Mouse (Mus musculus): ENCODE results near the gene Eya3. TPM values are rescaled to one million over a fixed set of nuclear protein-coding genes. Genes with fewer than 3 reads are reported as not detected.

Eya3 gene
- polyA plus RNA-seq, 1 experiment from 2014 or later = 28.4 TPM

- Histone ChIP-seq H3K9ac (no peak overlapping the region), H3K4me3 (replicated peaks) (no peak overlapping the region), H3K4me1 (no peaks in the 10 kb centered on the region; the same call in 1 of the 2 replicates), H3K27ac (no peak overlapping the region), H3K4me2 (no peak overlapping the region), H3K9me3 (no peaks in the 10 kb centered on the region), H3K36me3 (replicated peaks) (peaks cover 11% of the 10 kb centered on the region), H3K27me3 (no peaks in the 10 kb centered on the region)
- 51% methylated on average over 3 of the region's 3 CpGs for WGBS
- no peak for ATAC-seq (ENCODE audit: low FRiP score)
These were observed 15.0 kb downstream of the Eya3 start for GRCm38 (mm10) chr4:132653799-132654198.

DNA sequence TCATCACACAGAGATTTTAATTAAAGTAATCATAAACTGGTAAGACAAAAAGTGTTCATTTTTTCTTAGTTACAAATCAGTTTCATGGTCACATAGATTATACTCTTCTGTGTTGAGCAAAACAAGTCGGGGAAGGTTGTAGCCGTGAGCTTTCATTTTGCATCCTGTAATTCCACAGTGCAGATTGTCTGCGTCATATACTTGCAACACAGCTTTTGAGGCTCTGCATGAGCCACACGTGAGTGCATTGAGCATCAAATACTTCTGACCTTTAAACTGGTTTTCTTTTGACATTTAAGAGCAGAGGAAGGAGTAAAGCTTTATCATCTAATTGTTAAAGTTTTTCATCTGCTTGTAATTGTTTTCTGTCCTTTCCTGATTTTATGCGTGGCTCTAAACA is 16.5 kb downstream of the Eya3 start:
- no peak overlapping the region for H3K4me3 ChIP-seq (replicated peaks)
- H3K36me3 ChIP-seq (replicated peaks) = peaks cover 13% of the 10 kb centered on the region
- H3K9me3 ChIP-seq = no peaks in the 10 kb centered on the region
- H3K4me2 ChIP-seq = no peak overlapping the region
- no peak overlapping the region for H3K27ac ChIP-seq
- H3K9ac ChIP-seq = no peak overlapping the region
- ATAC-seq (ENCODE audit: low FRiP score) = no peak
- no peaks in the 10 kb centered on the region; the same call in 1 of the 2 replicates for H3K4me1 ChIP-seq
- 77% methylated on average over 5 of the region's 5 CpGs for WGBS
- H3K27me3 ChIP-seq = no peaks in the 10 kb centered on the region

GRCm38 (mm10) chr4:132659106-132659505 is 20.3 kb downstream of the Eya3 start:
- Histone ChIP-seq H3K9me3 (no peaks in the 10 kb centered on the region), H3K9ac (no peak overlapping the region), H3K4me2 (no peak overlapping the region), H3K4me1 (no peaks in the 10 kb centered on the region; the same call in 1 of the 2 replicates), H3K27ac (no peak overlapping the region), H3K36me3 (replicated peaks) (peaks cover 28% of the 10 kb centered on the region), H3K4me3 (replicated peaks) (no peak overlapping the region), H3K27me3 (no peaks in the 10 kb centered on the region)
- no peak for ATAC-seq (ENCODE audit: low FRiP score)
- 86% methylated on average over 7 of the region's 7 CpGs for WGBS

DNA sequence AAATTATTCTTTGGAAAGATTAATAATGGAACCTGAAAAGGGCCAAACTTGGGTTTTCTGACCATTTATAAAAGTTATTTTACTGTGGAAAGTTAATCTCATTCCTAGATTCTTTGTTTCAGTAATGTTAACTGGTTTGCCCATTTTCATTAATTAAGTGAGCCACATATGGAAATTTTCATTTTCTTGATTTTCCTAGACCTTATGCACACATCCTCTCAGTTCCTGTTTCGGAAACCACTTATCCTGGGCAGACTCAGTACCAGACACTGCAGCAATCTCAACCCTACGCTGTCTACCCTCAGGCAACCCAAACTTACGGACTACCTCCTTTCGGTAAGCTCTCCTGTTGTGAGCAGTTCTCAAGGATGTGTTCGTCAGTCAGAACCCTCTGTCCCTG is 33.9 kb downstream of the Eya3 start:
- peaks cover 69% of the 10 kb centered on the region for H3K36me3 ChIP-seq (replicated peaks)
- no peak overlapping the region for H3K4me3 ChIP-seq (replicated peaks)
- H3K9me3 ChIP-seq = no peaks in the 10 kb centered on the region
- H3K27me3 ChIP-seq = no peaks in the 10 kb centered on the region
- H3K4me1 ChIP-seq = no peaks in the 10 kb centered on the region
- no peak overlapping the region for H3K4me2 ChIP-seq
- no peak overlapping the region for H3K9ac ChIP-seq
- no peak for ATAC-seq (ENCODE audit: low FRiP score)
- WGBS = 97% methylated on average over 5 of the region's 5 CpGs
- H3K27ac ChIP-seq = no peak overlapping the region

DNA sequence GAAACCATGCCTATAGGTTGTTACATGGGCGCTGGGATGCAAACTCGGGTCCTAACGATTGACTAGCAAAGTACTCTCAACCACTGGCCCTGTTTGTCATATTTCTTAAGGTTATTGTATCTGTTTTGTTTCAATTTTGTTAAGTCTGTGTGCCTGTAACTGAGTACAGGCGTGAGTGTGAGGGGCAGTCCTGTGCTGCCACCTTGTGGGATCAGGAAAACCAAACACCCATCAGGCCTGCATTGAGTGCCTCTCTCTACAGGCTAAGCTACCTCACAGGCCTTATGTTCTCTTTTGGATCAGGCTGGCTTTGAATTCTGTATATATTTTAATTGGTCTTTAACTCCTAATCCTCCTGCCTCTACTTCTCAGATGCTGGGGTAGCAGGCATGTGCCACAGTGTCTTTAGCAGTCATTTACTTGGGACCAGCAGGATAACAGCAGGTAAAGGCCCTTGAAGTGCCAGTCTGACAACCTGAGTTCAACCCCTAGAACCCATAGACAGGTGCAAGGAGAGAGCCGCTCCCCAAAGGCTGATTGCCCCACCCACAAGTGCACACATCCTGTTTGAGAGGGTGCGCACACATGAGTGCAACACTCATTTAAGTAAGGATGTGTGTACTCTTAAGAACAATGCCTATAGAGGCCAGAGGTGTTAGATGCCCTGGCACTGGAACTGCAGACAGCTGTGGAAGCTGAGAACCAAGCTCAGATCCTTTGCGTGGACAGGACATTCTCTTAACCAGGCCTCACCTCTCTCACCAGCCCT is 38.2 kb downstream of the Eya3 start:
- no peak for ATAC-seq (ENCODE audit: low FRiP score)
- Histone ChIP-seq H3K27me3 (no peaks in the 10 kb centered on the region), H3K9ac (no peak overlapping the region), H3K4me3 (replicated peaks) (no peak overlapping the region), H3K9me3 (no peaks in the 10 kb centered on the region), H3K36me3 (replicated peaks) (peaks cover 62% of the 10 kb centered on the region), H3K27ac (no peak overlapping the region), H3K4me1 (no peaks in the 10 kb centered on the region), H3K4me2 (no peak overlapping the region)
- 83% methylated on average over 7 of the region's 7 CpGs for WGBS

- Histone ChIP-seq H3K4me1 (no peaks in the 10 kb centered on the region), H3K4me2 (no peak overlapping the region), H3K9me3 (no peaks in the 10 kb centered on the region), H3K9ac (no peak overlapping the region), H3K27me3 (no peaks in the 10 kb centered on the region), H3K4me3 (replicated peaks) (no peak overlapping the region), H3K27ac (no peak overlapping the region), H3K36me3 (replicated peaks) (peaks cover 44% of the 10 kb centered on the region)
- 92% methylated on average over 2 of the region's 2 CpGs for WGBS
- ATAC-seq (ENCODE audit: low FRiP score) = no peak
These were observed 50.8 kb downstream of the Eya3 start for GRCm38 (mm10) chr4:132689634-132690033.

DNA sequence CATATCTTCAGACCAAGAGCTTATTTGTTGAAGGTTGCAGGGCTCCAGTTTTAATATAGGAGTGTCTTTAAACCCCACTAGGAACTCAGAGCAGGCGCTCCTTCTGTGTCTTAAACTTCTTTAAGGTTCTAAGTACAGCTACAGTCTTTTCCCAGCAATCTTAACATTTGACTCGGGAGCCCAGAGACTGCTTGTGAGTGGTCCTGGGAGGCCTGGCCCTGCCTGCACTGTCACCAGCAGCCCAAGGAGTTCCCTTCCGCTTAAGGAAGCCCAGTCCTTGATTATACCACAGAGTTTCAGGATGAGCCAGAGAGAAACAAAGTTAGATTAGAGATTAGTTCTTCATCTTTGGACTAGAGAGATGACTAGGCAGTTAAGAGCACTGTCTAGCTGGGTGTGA is 54.6 kb downstream of the Eya3 start:
- H3K9ac ChIP-seq = no peak overlapping the region
- H3K4me1 ChIP-seq = no peaks in the 10 kb centered on the region
- no peak overlapping the region for H3K4me2 ChIP-seq
- H3K36me3 ChIP-seq (replicated peaks) = peaks cover 52% of the 10 kb centered on the region
- H3K4me3 ChIP-seq (replicated peaks) = no peak overlapping the region
- H3K27me3 ChIP-seq = no peaks in the 10 kb centered on the region
- WGBS = 94% methylated on average over 3 of the region's 3 CpGs
- no peaks in the 10 kb centered on the region for H3K9me3 ChIP-seq
- no peak overlapping the region for H3K27ac ChIP-seq
- no peak for ATAC-seq (ENCODE audit: low FRiP score)

GRCm38 (mm10) chr4:132702076-132702475 is 63.3 kb downstream of the Eya3 start:
- Histone ChIP-seq H3K27ac (no peak overlapping the region), H3K36me3 (replicated peaks) (peaks cover 68% of the 10 kb centered on the region), H3K9me3 (no peaks in the 10 kb centered on the region), H3K4me1 (no peaks in the 10 kb centered on the region), H3K27me3 (no peaks in the 10 kb centered on the region), H3K9ac (no peak overlapping the region), H3K4me2 (no peak overlapping the region), H3K4me3 (replicated peaks) (no peak overlapping the region)
- no peak for ATAC-seq (ENCODE audit: low FRiP score)
- WGBS = over 99% methylated on average over 5 of the region's 5 CpGs

- no peaks in the 10 kb centered on the region for H3K27me3 ChIP-seq
- no peak overlapping the region for H3K4me3 ChIP-seq (replicated peaks)
- peaks cover 85% of the 10 kb centered on the region for H3K36me3 ChIP-seq (replicated peaks)
- no peak overlapping the region for H3K27ac ChIP-seq
- H3K4me2 ChIP-seq = no peak overlapping the region
- no peaks in the 10 kb centered on the region for H3K4me1 ChIP-seq
- WGBS = 93% methylated on average over 8 of the region's 8 CpGs
- H3K9ac ChIP-seq = no peak overlapping the region
- no peaks in the 10 kb centered on the region for H3K9me3 ChIP-seq
- ATAC-seq (ENCODE audit: low FRiP score) = no peak
These were observed 68.1 kb downstream of the Eya3 start for GRCm38 (mm10) chr4:132706885-132707284.

DNA sequence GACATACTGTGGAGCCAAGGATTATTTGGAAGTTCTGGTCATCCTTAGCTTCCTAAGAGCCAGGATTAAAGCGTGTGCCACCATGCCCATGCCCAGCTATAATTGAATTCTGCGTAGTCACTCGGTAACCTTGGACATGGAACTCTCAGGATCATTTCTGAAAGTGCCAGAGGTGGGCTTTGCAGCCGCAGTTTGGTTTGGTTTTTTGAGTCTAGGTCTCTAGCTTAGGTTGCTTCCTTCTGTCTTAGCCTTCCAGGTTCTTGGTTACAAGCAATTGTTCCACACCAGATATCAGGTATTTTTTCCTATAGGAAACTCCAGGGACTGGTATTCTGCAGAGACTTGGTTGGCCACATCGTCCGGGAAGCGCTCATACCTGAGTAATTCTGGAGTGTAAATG is 74.4 kb downstream of the Eya3 start:
- H3K9ac ChIP-seq = no peak overlapping the region
- H3K27ac ChIP-seq = no peak overlapping the region
- H3K4me1 ChIP-seq = no peaks in the 10 kb centered on the region
- no peak overlapping the region for H3K4me2 ChIP-seq
- no peak for ATAC-seq (ENCODE audit: low FRiP score)
- peaks cover 74% of the 10 kb centered on the region for H3K36me3 ChIP-seq (replicated peaks)
- 97% methylated on average over 7 of the region's 7 CpGs for WGBS
- no peaks in the 10 kb centered on the region for H3K27me3 ChIP-seq
- no peak overlapping the region for H3K4me3 ChIP-seq (replicated peaks)
- H3K9me3 ChIP-seq = no peaks in the 10 kb centered on the region

- no peak for ATAC-seq (ENCODE audit: low FRiP score)
- H3K36me3 ChIP-seq (replicated peaks) = peaks cover 73% of the 10 kb centered on the region
These were observed 79.5 kb downstream of the Eya3 start for GRCm38 (mm10) chr4:132718251-132718650.

GRCm38 (mm10) chr4:132728233-132728632 is 89.4 kb downstream of the Eya3 start:
- WGBS = 92% methylated on average over 8 of the region's 8 CpGs
- H3K27ac ChIP-seq = no peak overlapping the region
- H3K9me3 ChIP-seq = no peaks in the 10 kb centered on the region
- H3K4me2 ChIP-seq = no peak overlapping the region
- H3K4me1 ChIP-seq = peaks cover 8% of the 10 kb centered on the region
- H3K27me3 ChIP-seq = no peaks in the 10 kb centered on the region
- H3K4me3 ChIP-seq (replicated peaks) = no peak overlapping the region
- no peak overlapping the region for H3K9ac ChIP-seq
- H3K36me3 ChIP-seq (replicated peaks) = peaks cover 36% of the 10 kb centered on the region
- no peak for ATAC-seq (ENCODE audit: low FRiP score)

More at GRCm38 (mm10) chr4:132718251-132718650, 79.5 kb downstream of the Eya3 start:
- Histone ChIP-seq H3K27me3 (no peaks in the 10 kb centered on the region), H3K27ac (no peak overlapping the region), H3K9me3 (no peaks in the 10 kb centered on the region), H3K4me2 (no peak overlapping the region), H3K9ac (no peak overlapping the region), H3K4me1 (no peaks in the 10 kb centered on the region), H3K4me3 (replicated peaks) (no peak overlapping the region)
- 97% methylated on average over 1 of the region's 1 CpGs for WGBS

DNA sequence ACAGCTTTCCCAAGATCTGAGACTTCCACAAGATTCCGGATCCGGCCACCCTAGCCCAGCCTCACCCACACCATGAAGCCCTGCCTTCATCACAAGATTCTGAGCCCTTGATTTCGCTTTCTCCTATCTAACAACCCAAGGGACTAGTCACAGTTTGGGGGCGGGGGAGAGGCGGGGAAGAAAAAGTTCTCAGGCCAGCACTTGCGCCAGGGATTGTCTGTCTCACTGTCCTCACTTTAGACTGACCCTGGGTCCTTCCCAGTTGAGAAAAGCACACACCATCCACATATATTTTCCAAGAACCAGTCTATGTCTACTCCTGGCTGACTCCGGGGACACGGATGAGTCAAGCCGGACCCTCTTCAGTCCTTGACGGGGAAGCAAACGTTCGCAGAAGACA is 92.8 kb downstream of the Eya3 start:
- Histone ChIP-seq H3K27me3 (no peaks in the 10 kb centered on the region), H3K9ac (peak overlapping the region; percentile 70; the same call in 1 of the 2 replicates), H3K27ac (no peak overlapping the region), H3K4me2 (peak overlapping the region; percentile 90), H3K9me3 (no peaks in the 10 kb centered on the region), H3K36me3 (replicated peaks) (peaks cover 10% of the 10 kb centered on the region), H3K4me1 (peaks cover 8% of the 10 kb centered on the region), H3K4me3 (replicated peaks) (peak overlapping the region; percentile 54)
- WGBS = 54% methylated on average over 12 of the region's 12 CpGs
- no peak for ATAC-seq (ENCODE audit: low FRiP score)

All from forebrain, embryonic 12.5 days (tissue).